ENCODE assay signal across 8 mouse cellular contexts in genomic region chr1:36943653-36944052, GRCm38 (mm10). TPM values are rescaled to one million over a fixed set of nuclear protein-coding genes. Genes with fewer than 3 reads are reported as not detected.
DNase-seq lines count a peak whose midpoint lies in the region; ATAC-seq and TF ChIP-seq lines count a peak whose summit lies in the region.

TSS of gene Tmem131 (minus strand) at chr1:36943666.

- no peak within 1 kb of the TSS for H3K4me2 ChIP-seq in kidney, embryonic 14.5 days (replicated peaks; ENCODE audit: low read depth, low read length)
- H3K4me2 ChIP-seq in midbrain, embryonic 15.5 days, result no peak within 1 kb of the TSS

- no peak for TF ChIP-seq CTCF in gastrocnemius, adult 2 months (IDR thresholded peaks at IDR 0.05)

- no peak for ATAC-seq in kidney, embryonic 14.5 days (ENCODE audit: low FRiP score, low TSS enrichment)
- no peak for ATAC-seq in midbrain, embryonic 15.5 days (replicated peaks)

- intact Hi-C loops in gastrocnemius, adult 2 months (cut with DNase I), result no loop called here

- H3K9ac ChIP-seq in kidney, embryonic 14.5 days (ENCODE audit: low read depth, low read length), result no peak within 1 kb of the TSS
- no peak within 1 kb of the TSS for H3K9ac ChIP-seq in midbrain, embryonic 15.5 days

- H3K4me1 ChIP-seq in kidney, embryonic 14.5 days (ENCODE audit: control insufficient read depth, insufficient read depth, low read length), result no peaks in the 10 kb centered on the region
- H3K4me1 ChIP-seq in midbrain, embryonic 15.5 days, result peaks cover 4% of the 10 kb centered on the region

- WGBS in kidney, embryonic 14.5 days, result 78% methylated on average over 5 of the region's 5 CpGs
- WGBS in midbrain, embryonic 15.5 days, result 57% methylated on average over 5 of the region's 5 CpGs

- no peak for DNase-seq in kidney, postnatal 14 days
- DNase-seq in adrenal gland, adult 8-10 months, result no peak
- DNase-seq in gastrocnemius, adult 2 months, result no peak
- no peak for DNase-seq in layer of hippocampus, postnatal 36 days
- DNase-seq in thymus, postnatal 4 days, result no peak
- DNase-seq in urinary bladder, postnatal 14 days (ENCODE audit: low spot score), result no peak

- no peak within 1 kb of the TSS for H3K27ac ChIP-seq in kidney, embryonic 14.5 days (ENCODE audit: low read depth, low read length)
- no peak within 1 kb of the TSS for H3K27ac ChIP-seq in gastrocnemius, adult 2 months
- no peak within 1 kb of the TSS for H3K27ac ChIP-seq in midbrain, embryonic 15.5 days

- no peaks in the 10 kb centered on the region for H3K27me3 ChIP-seq in kidney, embryonic 14.5 days (ENCODE audit: control insufficient read depth, insufficient read depth, low read length)
- no peaks in the 10 kb centered on the region for H3K27me3 ChIP-seq in midbrain, embryonic 15.5 days (replicated peaks)

- no peaks in the 10 kb centered on the region for H3K9me3 ChIP-seq in kidney, embryonic 14.5 days (ENCODE audit: control insufficient read depth, low read length)
- no peaks in the 10 kb centered on the region for H3K9me3 ChIP-seq in midbrain, embryonic 15.5 days

- no peaks in the 10 kb centered on the region for H3K36me3 ChIP-seq in kidney, embryonic 14.5 days (ENCODE audit: control insufficient read depth, insufficient read depth, low read length)
- H3K36me3 ChIP-seq in midbrain, embryonic 15.5 days (replicated peaks), result no peaks in the 10 kb centered on the region

- H3K4me3 ChIP-seq in kidney, embryonic 14.5 days (ENCODE audit: low read length), result no peak within 1 kb of the TSS
- H3K4me3 ChIP-seq in gastrocnemius, adult 2 months, result no peak within 1 kb of the TSS
- no peak within 1 kb of the TSS for H3K4me3 ChIP-seq in midbrain, embryonic 15.5 days

RNA-seq across cellular contexts. Expression of gene Tmem131, which starts in this region (rescaled TPM):
- polyA plus RNA-seq in kidney, embryonic 14.5 days (2014; fragmentation: Nextera tagmentation; extraction: Ambion mirVana), result 15.8 and 22.1 TPM in 2 replicates
- 10 to 100 TPM; 38.4 to 51.7 (median 48.2) TPM for total RNA-seq in adrenal gland, adult 8-10 months (2022)
- 10 to 100 TPM; 24.1 to 37.5 TPM for total RNA-seq in gastrocnemius, adult 2 months (2021)
- 10 to 100 TPM; 54.3 to 63.7 TPM for total RNA-seq in layer of hippocampus, postnatal 36 days (2021)
- polyA plus RNA-seq in midbrain, embryonic 15.5 days (2015; fragmentation: Nextera tagmentation; extraction: Ambion mirVana), result 13.1 and 14.8 TPM in 2 replicates
